Mouse (Mus musculus) adrenal gland, postnatal 14 days (tissue): ENCODE data around the gene Sec31a. TPM values are rescaled to one million over a fixed set of nuclear protein-coding genes. Genes with fewer than 3 reads are reported as not detected.
A peak's percentile ranks its signal among the peaks of the same experiment; 100 is the strongest.

ENCODE experiments used
- DNase-seq: peaks from one replicate; pipeline ENCODE4 v3.0.0; 2021; ENCODE audit warnings: mixed read lengths
- total RNA-seq: library from RNA; stranded (reverse); gene quantifications from 2 replicates; pipeline ENCODE4 v1.2.3, GENCODE M21; 2021

The Sec31a gene
- total RNA-seq, 1 experiment from 2014 or later, result 173 TPM

DNA sequence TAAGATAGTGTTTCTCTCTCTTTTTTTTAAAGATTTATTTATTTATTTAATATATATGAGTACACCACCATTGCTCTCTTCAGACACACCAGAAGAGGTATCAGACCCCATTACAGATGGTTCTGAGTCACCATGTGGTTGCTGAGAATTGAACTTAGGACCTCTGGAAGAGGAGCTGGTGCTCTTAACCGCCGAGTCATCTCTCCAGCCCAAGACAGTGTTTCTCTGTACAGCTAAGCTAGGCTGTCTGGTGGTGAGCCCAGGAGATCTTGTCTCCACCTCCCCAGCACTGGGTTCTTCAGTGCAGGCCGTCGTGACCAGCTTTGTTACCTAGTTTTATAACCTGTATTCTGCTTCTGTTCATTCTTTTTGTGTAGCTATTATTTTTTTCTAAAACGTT, 5.8 kb downstream of the Sec31a start:
- no peak for DNase-seq

DNA sequence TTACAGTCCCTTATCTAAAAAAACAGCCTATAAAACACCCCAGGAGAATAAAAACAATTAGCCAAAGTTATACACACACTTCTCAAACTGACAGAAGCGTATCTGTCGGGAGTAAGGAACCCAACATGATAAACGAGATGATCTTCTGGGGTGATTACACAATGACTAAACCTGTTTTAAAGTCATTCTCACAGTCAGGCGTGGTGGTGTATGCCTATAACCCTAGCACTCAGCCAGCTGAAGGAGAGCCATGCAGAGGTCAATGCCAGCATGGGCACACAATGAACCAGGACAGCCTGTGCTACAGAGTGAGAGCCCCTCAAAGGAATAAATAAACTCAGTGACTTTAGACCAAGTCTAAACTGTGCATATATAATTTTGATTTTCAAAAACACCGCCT, 7.5 kb downstream of the Sec31a start:
- DNase-seq, result no peak

DNA sequence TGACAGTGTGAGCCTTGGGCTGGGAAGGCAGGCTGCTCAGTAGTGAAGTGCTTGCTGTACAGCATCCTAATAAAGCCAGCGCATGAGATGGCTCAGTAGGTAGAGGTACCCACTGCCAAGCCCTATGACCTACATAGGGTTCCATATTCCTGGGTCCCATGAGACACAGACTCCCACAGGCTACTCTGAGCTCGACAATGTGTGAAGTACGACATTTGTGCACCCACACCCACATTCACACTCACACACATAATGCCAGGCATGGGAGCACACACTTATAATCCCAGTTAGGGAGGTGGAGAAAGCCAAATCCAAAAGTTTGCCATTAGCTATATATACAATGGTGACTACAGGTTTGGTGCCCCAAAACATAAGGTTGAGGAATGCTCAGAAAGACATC, 19.3 kb downstream of the Sec31a start:
- no peak for DNase-seq

- DNase-seq, result no peak
Observed at GRCm38 (mm10) chr5:100393681-100394080, 22.4 kb downstream of the Sec31a start.

- peak; percentile 65 for DNase-seq
Observed at GRCm38 (mm10) chr5:100392436-100392955, 23.5 kb downstream of the Sec31a start.

DNA sequence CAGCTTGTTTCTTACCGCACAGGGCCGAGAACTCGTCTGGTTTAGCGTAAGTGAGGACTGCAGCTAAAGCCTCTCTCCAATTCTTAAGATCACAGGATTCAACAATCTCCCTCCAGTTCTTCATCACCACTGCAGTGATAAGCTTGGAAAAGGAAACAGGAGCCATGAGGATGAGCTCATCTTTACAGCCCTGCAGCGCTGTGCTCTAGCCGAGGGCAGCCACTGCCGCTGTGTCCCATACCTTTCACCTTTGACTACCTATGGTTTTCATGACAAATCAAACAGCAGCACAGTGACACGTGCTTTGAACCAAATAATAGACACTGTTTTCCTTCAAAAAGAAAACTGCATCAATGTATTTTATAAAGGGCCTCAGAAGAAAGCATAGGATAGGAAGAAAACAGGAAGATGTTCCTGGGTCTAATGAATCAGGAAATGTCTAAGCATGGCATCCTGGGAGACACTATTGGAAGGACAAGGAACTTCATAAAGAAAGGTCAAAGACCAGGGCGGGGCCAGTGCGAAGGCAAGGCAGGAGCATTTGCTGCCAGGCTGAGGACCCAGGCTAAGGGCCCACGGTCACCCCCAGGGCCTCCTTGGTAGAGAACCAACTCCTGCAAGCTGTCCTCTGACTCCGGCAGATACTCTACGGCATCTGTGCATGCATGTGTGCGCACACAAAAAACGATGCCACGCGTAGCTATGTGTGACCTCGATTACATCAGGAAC, 32.1 kb downstream of the Sec31a start:
- DNase-seq, result no peak

GRCm38 (mm10) chr5:100381094-100381493, 34.9 kb downstream of the Sec31a start:
- DNase-seq, result peak; percentile 54

- no peak for DNase-seq
Observed at GRCm38 (mm10) chr5:100380277-100380676, 35.8 kb downstream of the Sec31a start.

DNA sequence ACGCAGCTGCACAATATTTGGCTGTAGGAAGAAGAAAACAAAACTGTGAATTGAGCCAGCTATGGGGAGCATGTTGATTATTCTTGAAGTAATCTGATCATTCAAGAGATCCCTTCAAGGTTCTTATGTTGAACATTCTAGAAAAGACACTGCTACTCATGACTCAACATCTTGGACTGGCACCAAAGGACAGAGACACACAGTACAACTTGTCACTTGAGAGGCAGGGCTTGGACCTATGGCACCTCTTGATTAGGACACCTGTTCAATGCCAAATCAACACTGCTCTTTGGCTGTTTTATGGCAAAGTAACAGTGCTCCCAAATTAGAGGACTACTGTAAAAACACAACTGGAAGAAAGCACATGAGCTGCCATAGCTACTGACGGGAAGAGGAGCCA, 37.1 kb downstream of the Sec31a start:
- DNase-seq, result peak; percentile 28

GRCm38 (mm10) chr5:100378211-100378610, 37.8 kb downstream of the Sec31a start:
- DNase-seq, result no peak

DNA sequence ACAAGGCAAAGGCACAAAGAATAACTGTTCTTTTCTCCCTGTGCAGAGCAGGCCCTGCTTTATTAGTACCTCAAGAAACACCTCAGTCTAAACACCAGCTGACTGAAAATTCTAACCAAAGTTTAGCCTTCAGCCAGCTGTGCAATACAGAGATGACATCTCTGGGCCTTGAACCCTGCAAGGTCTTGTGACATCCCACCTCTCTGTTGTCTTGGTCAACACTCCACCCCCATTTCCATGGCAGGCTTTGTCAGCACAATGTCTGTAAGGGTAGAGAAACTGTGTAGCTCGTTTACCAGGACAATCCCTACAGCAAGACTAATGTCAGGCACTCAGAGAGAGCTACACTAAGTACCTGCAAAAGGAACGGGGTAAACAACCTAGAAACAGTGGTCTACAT, 38.7 kb downstream of the Sec31a start:
- peak; percentile 27 for DNase-seq

DNA sequence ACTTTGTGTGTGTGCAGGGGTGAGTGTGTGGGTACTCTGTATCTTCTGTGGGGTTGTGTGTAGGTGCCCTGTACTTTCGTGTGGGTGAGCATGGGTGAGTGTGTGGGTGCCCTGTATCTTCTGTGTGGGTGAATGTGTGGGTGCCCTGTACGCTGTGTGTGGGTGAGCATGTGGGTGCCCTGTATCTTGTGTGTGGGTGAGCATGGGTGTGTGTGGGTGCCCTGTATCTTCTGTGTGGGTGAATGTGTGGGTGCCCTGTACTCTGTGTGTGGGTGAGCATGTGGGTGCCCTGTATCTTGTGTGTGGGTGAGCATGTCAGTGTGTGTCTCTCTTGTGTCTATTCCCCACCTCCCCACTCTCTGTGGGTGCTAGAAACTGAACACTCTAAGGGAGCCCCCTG, 41.3 kb downstream of the Sec31a start:
- no peak for DNase-seq

DNA sequence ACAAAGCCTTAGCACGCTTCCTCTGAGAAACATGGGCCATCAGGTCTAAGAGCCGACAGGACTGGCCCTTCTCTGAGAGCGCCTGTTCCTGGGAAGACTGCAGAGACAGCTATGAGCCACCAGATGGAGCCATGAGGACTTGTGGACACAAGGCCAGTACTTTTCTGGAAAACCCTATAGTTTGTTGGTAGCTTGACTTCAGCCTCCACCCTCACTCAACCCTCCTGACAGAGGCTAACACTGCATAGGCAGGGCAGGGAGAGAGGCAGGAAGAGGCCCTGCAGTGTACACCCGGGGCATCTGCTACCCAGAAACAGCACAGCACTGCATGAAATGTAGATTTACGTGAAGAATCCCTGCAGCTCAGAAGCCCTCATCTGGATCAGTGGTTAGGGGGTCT, 42.1 kb downstream of the Sec31a start:
- DNase-seq, result peak; percentile 72

GRCm38 (mm10) chr5:100370919-100371318, 45.1 kb downstream of the Sec31a start:
- no peak for DNase-seq

- peak; percentile 38 for DNase-seq
Observed at GRCm38 (mm10) chr5:100369825-100370459, 46.1 kb downstream of the Sec31a start.

- peak; percentile 27 for DNase-seq
Observed at GRCm38 (mm10) chr5:100369093-100369492, 46.9 kb downstream of the Sec31a start.

GRCm38 (mm10) chr5:100368527-100368926, 47.5 kb downstream of the Sec31a start:
- DNase-seq, result no peak

- DNase-seq, result no peak
Observed at GRCm38 (mm10) chr5:100367051-100367450, 49.0 kb downstream of the Sec31a start.

GRCm38 (mm10) chr5:100360296-100360695, 55.7 kb downstream of the Sec31a start:
- no peak for DNase-seq

DNA sequence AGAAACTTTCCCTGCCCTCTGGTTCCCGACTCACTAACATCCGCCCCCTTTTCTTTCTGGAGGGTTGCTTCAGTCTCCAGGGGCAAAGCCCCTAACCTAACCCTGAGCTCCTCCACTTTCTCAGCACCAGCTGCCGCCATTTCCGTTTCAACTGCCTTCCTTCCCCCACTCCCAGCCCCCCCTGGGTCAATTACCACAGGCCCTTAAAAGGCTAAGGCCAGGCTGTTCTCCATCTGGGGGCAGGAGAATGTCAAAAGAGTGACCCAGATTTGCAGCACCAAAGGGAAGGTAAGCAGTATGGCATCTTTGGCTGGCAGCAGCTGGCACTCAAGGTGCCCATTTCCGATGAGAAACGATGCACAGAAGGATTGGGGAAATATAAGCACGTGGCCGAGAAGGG, 57.7 kb downstream of the Sec31a start:
- no peak for DNase-seq

- DNase-seq, result no peak
Observed at GRCm38 (mm10) chr5:100354644-100355043, 61.4 kb downstream of the Sec31a start.

GRCm38 (mm10) chr5:100352986-100353848, 62.8 kb downstream of the Sec31a start:
- peak; percentile 44 for DNase-seq
